Mouse (Mus musculus): ENCODE results near the gene Ppp2r5e. TPM values are rescaled to one million over a fixed set of nuclear protein-coding genes. Genes with fewer than 3 reads are reported as not detected.

Gene Ppp2r5e
- polyA plus RNA-seq (2017; shearing (Covaris generic)) = 65.9 TPM

GRCm38 (mm10) chr12:75596154-75597002, at the start of gene Ppp2r5e:
Gene Ppp2r5e, minus strand, starts transcription at chr12:75596245.

GRCm38 (mm10) chr12:75416681-75417080, 179.4 kb downstream of the Ppp2r5e start, which contains the start of gene Gphb5:
Gene Gphb5, minus strand, starts transcription at chr12:75416781.

Other genes with a start within 250 kb of the Ppp2r5e start
- gene Gphb5, start 179.5 kb downstream of the Ppp2r5e start, polyA plus RNA-seq (2017; shearing (Covaris generic)) = not detected
- 8.6 TPM for gene Wdr89, start 73.3 kb upstream of the Ppp2r5e start, polyA plus RNA-seq (2017; shearing (Covaris generic))
- 121 TPM for gene Sgpp1, start 139.5 kb upstream of the Ppp2r5e start, polyA plus RNA-seq (2017; shearing (Covaris generic))
- 15.1 TPM for gene Syne2, start 221.9 kb upstream of the Ppp2r5e start, polyA plus RNA-seq (2017; shearing (Covaris generic))

Data from naive thymus-derived CD4-positive, alpha-beta T cell, adult 5 months (primary cell).